Mouse (Mus musculus) stomach, postnatal 0 days (tissue): Measurements from ENCODE around the gene Eif4a3.

Experiments used
- CTCF ChIP-seq: IDR thresholded peaks from 2 replicates; pipeline ENCODE4 v1.5.1; 2016; ENCODE audit warnings: antibody characterized with exemption, low read depth, mild to moderate bottlenecking, moderate library complexity
- EP300 ChIP-seq: optimal IDR thresholded peaks from 2 replicates; pipeline ENCODE3; 2016; ENCODE audit warnings: antibody characterized with exemption

- TF ChIP-seq CTCF (no peak), EP300 (no peak)
Measured at GRCm38 (mm10) chr11:119330592-119330991, 30.7 kb upstream of the Eif4a3 start.
